Mouse (Mus musculus) liver, adult 2 months (tissue): Measurements from ENCODE around the gene Tnfsf11.

Experiments
- CTCF ChIP-seq: fragments of 200-500 bp; IDR thresholded peaks from 2 replicates; pipeline ENCODE4 v1.5.1; 2011; ENCODE audit warnings: low read depth, low read length, control low read depth
- POLR2A ChIP-seq: fragments of 200-500 bp; IDR thresholded peaks from 2 replicates; pipeline ENCODE4 v1.6.1; 2011; ENCODE audit warnings: low read length, control low read depth; ENCODE audit not compliant: insufficient read depth; ENCODE audit errors: extremely low read depth

DNA sequence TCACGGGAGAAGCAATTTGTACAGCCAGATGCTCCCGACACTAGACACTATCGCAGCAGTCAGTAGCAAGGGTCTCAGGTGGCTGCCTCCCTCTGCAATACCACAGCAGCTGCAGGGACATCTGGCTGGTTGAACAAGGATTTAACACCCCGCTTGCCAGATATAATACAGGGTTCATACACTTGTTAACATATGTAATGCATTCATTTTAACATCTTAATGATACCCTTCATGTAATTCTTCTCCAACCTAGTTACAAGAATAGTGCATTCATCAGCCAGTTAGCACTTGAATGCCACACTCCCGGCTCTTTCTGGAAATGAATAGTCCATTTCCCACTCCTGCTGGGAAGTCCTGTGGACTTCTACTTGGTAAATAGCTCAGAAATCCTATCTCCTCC, 18.9 kb downstream of the Tnfsf11 start:
- no peak for TF ChIP-seq CTCF
- no peak for TF ChIP-seq POLR2A
